Mouse (Mus musculus) stomach, postnatal 0 days (tissue): ENCODE measurements around the gene Prss2.

Experiments used
- CTCF ChIP-seq: IDR thresholded peaks from 2 replicates; pipeline ENCODE4 v1.5.1; 2016; ENCODE audit warnings: antibody characterized with exemption, low read depth, mild to moderate bottlenecking, moderate library complexity
- EP300 ChIP-seq: optimal IDR thresholded peaks from 2 replicates; pipeline ENCODE3; 2016; ENCODE audit warnings: antibody characterized with exemption

- TF ChIP-seq EP300: no peak
- no peak for TF ChIP-seq CTCF
Measured at GRCm38 (mm10) chr6:41560273-41560672, 38.7 kb downstream of the Prss2 start.
